Mouse (Mus musculus) intestine, embryonic 15.5 days (tissue): ENCODE results near the gene Tlcd1. TPM values are rescaled to one million over a fixed set of nuclear protein-coding genes. Genes with fewer than 3 reads are reported as not detected.

ENCODE experiments used
- ATAC-seq: fragments of 200-750 bp; cut with Nextera tagmentation; 2 replicates; pipeline ENCODE4 v1.8.0; 2017; ENCODE audit warnings: moderate TSS enrichment, moderate library complexity
- H3K27ac ChIP-seq: fragments of 300-500 bp; sonication (generic); 2 replicates; pipeline ENCODE4 v1.5.1; 2015; ENCODE audit warnings: mild to moderate bottlenecking, inconsistent platforms
- H3K27me3 ChIP-seq: fragments of 300-500 bp; sonication (generic); replicated peaks from 2 replicates; pipeline ENCODE4 v1.6.1; 2015; ENCODE audit warnings: inconsistent platforms
- H3K36me3 ChIP-seq: fragments of 300-500 bp; sonication (generic); 2 replicates; pipeline ENCODE4 v1.6.1; 2015; ENCODE audit warnings: inconsistent platforms
- H3K4me1 ChIP-seq: fragments of 300-500 bp; sonication (generic); replicated peaks from 2 replicates; pipeline ENCODE4 v1.6.1; 2015; ENCODE audit warnings: inconsistent platforms
- H3K4me2 ChIP-seq: fragments of 300-500 bp; sonication (generic); replicated peaks from 2 replicates; pipeline ENCODE4 v1.6.1; 2015; ENCODE audit warnings: mild to moderate bottlenecking, inconsistent platforms
- H3K4me3 ChIP-seq: fragments of 300-500 bp; sonication (generic); replicated peaks from 2 replicates; pipeline ENCODE4 v1.5.1; 2015; ENCODE audit warnings: inconsistent platforms
- H3K9ac ChIP-seq: fragments of 300-500 bp; sonication (generic); 2 replicates; pipeline ENCODE4 v1.6.1; 2015; ENCODE audit warnings: inconsistent platforms
- H3K9me3 ChIP-seq: fragments of 300-500 bp; sonication (generic); 2 replicates; pipeline ENCODE4 v1.6.1; 2016; ENCODE audit warnings: inconsistent platforms
- WGBS: fragments of 180-500 bp; shearing (Covaris S2); methylation state at CpG from one replicate; pipeline ENCODE4 v1.1.7; 2015; 5-methylcytosine and 5-hydroxymethylcytosine counted together
- polyA plus RNA-seq: library from polyadenylated mRNA; unstranded; fragments of >200 nt; fragmentation: Nextera tagmentation; extraction: Ambion mirVana; gene quantifications from 2 replicates; pipeline ENCODE4 v1.2.1, GENCODE M21; 2015

The Tlcd1 gene
- polyA plus RNA-seq, 1 experiment from 2014 or later = 39.8 TPM

GRCm38 (mm10) chr11:78194411-78195100, 18.0 kb downstream of the Tlcd1 start:
- 4% methylated on average over 30 of the region's 30 CpGs for WGBS
- Histone ChIP-seq H3K4me2 (peak overlapping the region; percentile 67), H3K4me3 (peak overlapping the region; percentile 50), H3K27ac (no peak overlapping the region; the same call in 1 of the 2 replicates), H3K4me1 (peaks cover 19% of the 10 kb centered on the region), H3K36me3 (peaks cover 14% of the 10 kb centered on the region; the same call in 1 of the 2 replicates), H3K9ac (peak overlapping the region; percentile 38), H3K27me3 (no peaks in the 10 kb centered on the region), H3K9me3 (no peaks in the 10 kb centered on the region)
- peak; percentile 86 for ATAC-seq

DNA sequence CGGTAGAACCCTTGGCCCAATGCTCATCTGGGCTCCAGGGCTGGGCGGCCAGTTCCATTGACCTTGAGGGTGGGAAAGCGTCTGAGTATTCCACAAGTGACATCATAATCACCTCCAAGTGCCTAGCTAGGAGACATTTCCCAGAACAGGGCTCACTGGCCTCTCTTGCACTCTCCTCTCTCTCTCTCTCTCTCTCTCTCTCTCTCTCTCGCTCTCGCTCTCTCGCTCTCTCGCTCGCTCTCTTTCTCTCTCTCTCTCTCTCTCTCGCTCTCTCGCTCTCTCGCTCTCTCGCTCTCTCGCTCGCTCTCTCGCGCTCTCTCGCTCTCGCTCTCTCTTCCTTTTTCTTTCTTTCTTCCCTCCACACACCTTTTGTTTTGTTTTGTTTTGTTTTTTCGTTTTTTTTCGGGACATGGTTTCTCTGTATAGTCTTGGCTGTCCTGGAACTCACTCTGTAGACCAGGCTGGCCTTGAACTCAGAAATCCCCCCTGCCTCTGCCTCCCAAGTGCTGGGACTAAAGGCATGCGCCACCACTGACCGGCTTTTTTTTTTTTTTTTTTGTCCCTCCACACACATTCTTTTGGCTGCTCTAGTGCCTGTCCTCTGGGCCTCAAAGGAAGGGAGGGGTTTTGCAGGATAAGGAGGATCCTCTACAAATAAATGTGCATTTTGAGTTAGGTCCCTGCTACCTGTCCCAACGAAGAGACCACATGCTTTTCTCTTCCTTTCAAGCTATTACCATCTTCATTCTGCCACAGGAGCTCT, 18.8 kb downstream of the Tlcd1 start:
- Histone ChIP-seq H3K36me3 (peaks cover 14% of the 10 kb centered on the region; the same call in 1 of the 2 replicates), H3K4me3 (peak overlapping the region; percentile 50), H3K27ac (no peak overlapping the region; the same call in 1 of the 2 replicates), H3K9ac (peak overlapping the region; percentile 38), H3K9me3 (no peaks in the 10 kb centered on the region), H3K4me1 (peaks cover 14% of the 10 kb centered on the region), H3K27me3 (no peaks in the 10 kb centered on the region), H3K4me2 (peak overlapping the region; percentile 67)
- 54% methylated on average over 23 of the region's 23 CpGs for whole genome bisulfite sequencing
- ATAC-seq = no peak; the same call in 1 of the 2 replicates

DNA sequence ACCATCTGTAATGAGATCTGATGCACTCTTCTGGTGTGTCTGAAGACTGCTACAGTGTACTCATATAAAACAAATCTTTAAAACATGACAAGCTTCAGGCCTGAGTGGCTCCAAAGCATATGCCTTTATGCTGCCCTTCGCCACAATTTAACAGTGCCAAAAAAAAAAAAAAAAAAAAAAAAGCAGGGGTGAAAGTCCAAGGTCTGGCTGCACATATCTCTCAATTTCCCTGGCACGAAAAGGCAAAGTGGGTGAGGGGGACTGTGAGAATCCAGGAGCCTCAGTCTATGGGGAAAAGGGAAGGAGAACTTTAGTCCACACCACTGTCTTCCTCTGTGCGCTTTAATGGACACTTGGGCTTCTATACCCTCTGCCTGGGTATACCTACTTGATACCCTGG, 25.9 kb downstream of the Tlcd1 start:
- no peak overlapping the region for H3K27ac ChIP-seq
- H3K4me2 ChIP-seq = no peak overlapping the region
- H3K27me3 ChIP-seq = no peaks in the 10 kb centered on the region
- H3K36me3 ChIP-seq = peaks cover 22% of the 10 kb centered on the region
- 76% methylated on average over 3 of the region's 3 CpGs for WGBS
- H3K9ac ChIP-seq = no peak overlapping the region
- no peak overlapping the region for H3K4me3 ChIP-seq
- no peaks in the 10 kb centered on the region for H3K9me3 ChIP-seq
- no peak for ATAC-seq
- H3K4me1 ChIP-seq = peaks cover 15% of the 10 kb centered on the region; the same call in 1 of the 2 replicates

GRCm38 (mm10) chr11:78204287-78204686, 27.8 kb downstream of the Tlcd1 start:
- H3K4me3 ChIP-seq = no peak overlapping the region
- no peak for ATAC-seq
- peaks cover 40% of the 10 kb centered on the region for H3K36me3 ChIP-seq
- no peaks in the 10 kb centered on the region for H3K9me3 ChIP-seq
- H3K27me3 ChIP-seq = no peaks in the 10 kb centered on the region
- 88% methylated on average over 6 of the region's 6 CpGs for WGBS
- peaks cover 15% of the 10 kb centered on the region; the same call in 1 of the 2 replicates for H3K4me1 ChIP-seq
- H3K27ac ChIP-seq = no peak overlapping the region
- no peak overlapping the region for H3K4me2 ChIP-seq
- H3K9ac ChIP-seq = no peak overlapping the region

- peaks cover 48% of the 10 kb centered on the region for H3K36me3 ChIP-seq
- H3K4me2 ChIP-seq = no peak overlapping the region
- WGBS = 58% methylated on average over 13 of the region's 13 CpGs
- no peaks in the 10 kb centered on the region for H3K27me3 ChIP-seq
- H3K9ac ChIP-seq = no peak overlapping the region
- H3K4me1 ChIP-seq = peaks cover 15% of the 10 kb centered on the region; the same call in 1 of the 2 replicates
- ATAC-seq = peak; percentile 30; the same call in 1 of the 2 replicates
- no peak overlapping the region for H3K4me3 ChIP-seq
- no peaks in the 10 kb centered on the region for H3K9me3 ChIP-seq
- no peak overlapping the region for H3K27ac ChIP-seq
Observed at GRCm38 (mm10) chr11:78205361-78206206, 29.1 kb downstream of the Tlcd1 start.

- no peak overlapping the region for H3K4me2 ChIP-seq
- no peak overlapping the region for H3K9ac ChIP-seq
- H3K27ac ChIP-seq = no peak overlapping the region
- H3K9me3 ChIP-seq = no peaks in the 10 kb centered on the region
- ATAC-seq = no peak
- H3K36me3 ChIP-seq = peaks cover 52% of the 10 kb centered on the region
- 88% methylated on average over 7 of the region's 7 CpGs for WGBS
- no peak overlapping the region for H3K4me3 ChIP-seq
- H3K27me3 ChIP-seq = no peaks in the 10 kb centered on the region
- H3K4me1 ChIP-seq = peaks cover 15% of the 10 kb centered on the region; the same call in 1 of the 2 replicates
Observed at GRCm38 (mm10) chr11:78207190-78207589, 30.7 kb downstream of the Tlcd1 start.

DNA sequence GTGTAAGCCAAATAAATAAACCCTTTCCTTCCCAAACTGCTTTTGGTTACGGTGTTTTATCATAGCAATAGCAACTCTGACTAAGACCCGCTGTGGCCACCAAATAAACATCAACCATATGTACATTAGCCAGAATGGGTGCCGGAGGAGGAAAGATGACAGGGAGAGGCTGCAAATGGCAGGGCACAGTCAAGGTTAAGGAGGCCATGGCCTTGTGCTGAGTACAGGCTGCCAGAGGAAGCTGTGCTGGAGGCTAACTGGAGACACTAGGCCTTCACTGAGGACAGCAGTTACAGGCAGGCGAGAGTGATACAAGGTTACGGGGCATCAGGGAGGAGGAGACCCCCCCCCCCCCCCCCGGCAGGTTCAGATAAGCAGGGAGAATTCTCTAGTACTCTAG, 33.4 kb downstream of the Tlcd1 start:
- H3K4me2 ChIP-seq = no peak overlapping the region
- WGBS = 85% methylated on average over 6 of the region's 6 CpGs
- ATAC-seq = no peak
- H3K4me3 ChIP-seq = no peak overlapping the region
- no peak overlapping the region for H3K9ac ChIP-seq
- H3K36me3 ChIP-seq = peaks cover 68% of the 10 kb centered on the region
- peaks cover 9% of the 10 kb centered on the region; the same call in 1 of the 2 replicates for H3K4me1 ChIP-seq
- H3K9me3 ChIP-seq = no peaks in the 10 kb centered on the region
- no peaks in the 10 kb centered on the region for H3K27me3 ChIP-seq
- H3K27ac ChIP-seq = no peak overlapping the region

DNA sequence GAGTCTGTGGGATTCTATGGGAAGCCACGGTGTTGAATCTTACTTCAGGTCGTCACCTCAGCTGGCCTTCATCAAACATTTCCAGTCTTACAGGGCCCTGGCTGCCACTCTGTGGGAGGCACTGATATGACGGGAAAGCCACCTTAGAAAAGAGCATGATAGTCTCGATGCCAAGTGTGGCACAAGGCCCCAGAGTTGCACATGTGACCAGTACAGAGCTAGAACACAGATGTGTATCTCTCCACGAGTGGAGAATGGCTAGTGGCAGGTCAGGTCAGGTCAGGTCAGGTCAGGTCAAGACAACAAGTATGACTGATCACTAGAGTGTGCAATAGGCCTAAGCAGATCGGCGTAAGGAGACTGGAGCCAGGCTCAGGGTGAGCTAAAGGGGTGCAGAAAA, 34.1 kb downstream of the Tlcd1 start:
- ATAC-seq = no peak
- H3K4me1 ChIP-seq = peaks cover 6% of the 10 kb centered on the region; the same call in 1 of the 2 replicates
- no peak overlapping the region for H3K4me2 ChIP-seq
- no peak overlapping the region for H3K9ac ChIP-seq
- H3K27me3 ChIP-seq = no peaks in the 10 kb centered on the region
- 62% methylated on average over 7 of the region's 7 CpGs for WGBS
- no peak overlapping the region for H3K27ac ChIP-seq
- H3K4me3 ChIP-seq = no peak overlapping the region
- H3K36me3 ChIP-seq = peaks cover 71% of the 10 kb centered on the region
- H3K9me3 ChIP-seq = no peaks in the 10 kb centered on the region

GRCm38 (mm10) chr11:78211513-78211912, 35.0 kb downstream of the Tlcd1 start:
- no peak overlapping the region for H3K4me2 ChIP-seq
- no peak for ATAC-seq
- H3K27ac ChIP-seq = no peak overlapping the region
- WGBS = 81% methylated on average over 5 of the region's 5 CpGs
- no peak overlapping the region for H3K9ac ChIP-seq
- peaks cover 71% of the 10 kb centered on the region for H3K36me3 ChIP-seq
- no peaks in the 10 kb centered on the region for H3K9me3 ChIP-seq
- no peak overlapping the region for H3K4me3 ChIP-seq
- H3K27me3 ChIP-seq = no peaks in the 10 kb centered on the region
- H3K4me1 ChIP-seq = no peaks in the 10 kb centered on the region

DNA sequence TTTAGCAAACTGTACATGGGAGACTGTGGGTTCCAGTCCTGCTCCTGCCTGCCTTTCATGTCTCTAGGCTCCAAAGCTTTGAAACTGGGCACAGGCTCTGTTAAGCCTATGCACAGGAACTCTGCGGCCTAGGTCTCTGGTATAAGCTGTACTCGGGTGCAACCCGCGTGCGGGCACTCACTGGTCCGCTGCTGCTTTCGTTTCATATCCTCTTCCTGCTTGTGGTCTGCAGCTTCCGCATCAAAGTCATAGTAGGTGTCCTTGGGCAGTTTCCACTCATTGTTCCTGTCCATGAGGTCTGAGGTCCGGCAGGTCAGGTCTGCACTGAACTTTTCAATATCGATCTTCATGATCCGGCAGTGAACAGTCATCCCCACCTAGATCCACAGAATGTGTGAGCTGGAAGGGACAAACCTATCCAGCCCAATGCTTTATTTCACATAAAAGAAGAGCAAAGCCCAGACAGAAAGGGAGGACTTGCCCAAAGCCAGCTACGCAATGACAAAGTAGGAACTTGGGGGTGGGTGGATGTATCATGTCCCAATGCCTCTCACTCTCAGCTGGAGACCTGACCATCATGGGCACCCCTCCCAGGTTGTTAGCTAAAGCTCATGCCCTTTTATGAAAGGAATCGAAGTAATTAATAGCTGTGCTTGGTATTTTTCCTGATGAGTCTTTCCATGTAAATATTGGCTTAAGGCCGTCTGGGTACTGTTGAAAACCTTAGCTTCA, 36.7 kb downstream of the Tlcd1 start:
- Histone ChIP-seq H3K36me3 (peaks cover 69% of the 10 kb centered on the region), H3K9me3 (no peaks in the 10 kb centered on the region), H3K4me3 (no peak overlapping the region), H3K9ac (no peak overlapping the region), H3K4me1 (no peaks in the 10 kb centered on the region), H3K27me3 (no peaks in the 10 kb centered on the region), H3K4me2 (no peak overlapping the region), H3K27ac (no peak overlapping the region)
- 93% methylated on average over 14 of the region's 14 CpGs for WGBS
- no peak for ATAC-seq

- no peak overlapping the region for H3K9ac ChIP-seq
- H3K4me1 ChIP-seq = no peaks in the 10 kb centered on the region
- no peak for ATAC-seq
- H3K36me3 ChIP-seq = peaks cover 70% of the 10 kb centered on the region
- no peaks in the 10 kb centered on the region for H3K9me3 ChIP-seq
- WGBS = 89% methylated on average over 11 of the region's 11 CpGs
- no peak overlapping the region for H3K27ac ChIP-seq
- H3K4me2 ChIP-seq = no peak overlapping the region
- H3K27me3 ChIP-seq = no peaks in the 10 kb centered on the region
- no peak overlapping the region for H3K4me3 ChIP-seq
Observed at GRCm38 (mm10) chr11:78215709-78216317, 39.3 kb downstream of the Tlcd1 start.
